Mouse (Mus musculus) MEL (cell line): Measurements from ENCODE around the gene Akap13. TPM values are rescaled to one million over a fixed set of nuclear protein-coding genes. Genes with fewer than 3 reads are reported as not detected.

Source experiments
- DNase-seq: peaks from one replicate; pipeline ENCODE4 v3.0.0; 2011; ENCODE audit warnings: low read depth, low spot score
- H3K27ac ChIP-seq: 2 replicates; pipeline ENCODE4 v1.5.1; 2012; ENCODE audit warnings: low read depth, mild to moderate bottlenecking, control low read depth, low read length, moderate library complexity; ENCODE audit not compliant: control insufficient read depth
- H3K27me3 ChIP-seq, 2 experiments: fragments of 150-350 bp in 1 of 2; sonication (generic) in 1 of 2; 2 replicates each; pipeline ENCODE4 v1.6.1; 2012; ENCODE audit warnings: low read length in 2 of 2, mild to moderate bottlenecking in 2 of 2, improper control_type of control experiment in 1 of 2, moderate library complexity in 1 of 2; ENCODE audit not compliant: insufficient read depth in 2 of 2, control insufficient read depth in 1 of 2
- H3K36me3 ChIP-seq, 2 experiments: 2 replicates each; pipeline ENCODE4 v1.6.1; 2012 to 2014; ENCODE audit warnings: low read length in 2 of 2, improper control_type of control experiment in 1 of 2, inconsistent platforms in 1 of 2, mild to moderate bottlenecking in 1 of 2; ENCODE audit not compliant: insufficient read depth in 2 of 2, control insufficient read depth in 1 of 2
- H3K4me1 ChIP-seq, 2 experiments: fragments of 150-350 bp in 1 of 2; sonication (generic) in 1 of 2; 2 replicates each; pipeline ENCODE4 v1.6.1; 2012; ENCODE audit warnings: low read length in 2 of 2, improper control_type of control experiment in 1 of 2, mild to moderate bottlenecking in 1 of 2; ENCODE audit not compliant: insufficient read depth in 2 of 2, control insufficient read depth in 1 of 2
- H3K4me3 ChIP-seq, 2 experiments: fragments of 150-350 bp in 1 of 2; sonication (generic) in 1 of 2; 2 replicates each; pipeline ENCODE4 v1.5.1; 2012; ENCODE audit warnings: low read depth in 2 of 2, low read length in 2 of 2, mild to moderate bottlenecking in 2 of 2, moderate library complexity in 2 of 2, control low read depth in 1 of 2, improper control_type of control experiment in 1 of 2; ENCODE audit not compliant: control insufficient read depth in 1 of 2, insufficient read depth in 1 of 2
- H3K79me2 ChIP-seq: 2 replicates; pipeline ENCODE4 v1.6.1; 2012; ENCODE audit warnings: mild to moderate bottlenecking, low read length, moderate library complexity; ENCODE audit not compliant: control insufficient read depth, poor library complexity, insufficient read depth
- H3K9ac ChIP-seq: 2 replicates; pipeline ENCODE4 v1.6.1; 2012; ENCODE audit warnings: low read depth, mild to moderate bottlenecking, control low read depth, low read length, moderate library complexity; ENCODE audit not compliant: control insufficient read depth, poor library complexity, severe bottlenecking
- H3K9me3 ChIP-seq: fragments of 150-350 bp; sonication (generic); replicated peaks from 2 replicates; pipeline ENCODE4 v1.6.1; 2012; ENCODE audit warnings: mild to moderate bottlenecking, low read length, improper control_type of control experiment, moderate library complexity; ENCODE audit not compliant: insufficient read depth
- CHD2 ChIP-seq: IDR thresholded peaks from 2 replicates; pipeline ENCODE4 v1.6.1; 2011; ENCODE audit warnings: low read length, improper control_type of control experiment
- E2F4 ChIP-seq: IDR thresholded peaks from 2 replicates; pipeline ENCODE4 v1.6.1; 2011; ENCODE audit warnings: low read depth, low read length, improper control_type of control experiment, borderline replicate concordance
- EP300 ChIP-seq, 2 experiments: IDR thresholded peaks; 2 replicates each; pipeline ENCODE4 v1.6.1; 2011; ENCODE audit warnings: improper control_type of control experiment in 2 of 2, low read length in 2 of 2, low read depth in 1 of 2, mild to moderate bottlenecking in 1 of 2
- ETS1 ChIP-seq: IDR thresholded peaks from 2 replicates; pipeline ENCODE4 v1.6.1; 2012; ENCODE audit warnings: low read depth, mild to moderate bottlenecking, inconsistent platforms, low read length, improper control_type of control experiment, moderate library complexity
- GATA1 ChIP-seq: IDR thresholded peaks from 2 replicates; pipeline ENCODE4 v1.6.1; 2011; ENCODE audit warnings: low read depth, low read length, improper control_type of control experiment
- HCFC1 ChIP-seq: IDR thresholded peaks from 2 replicates; pipeline ENCODE4 v1.6.1; 2012; ENCODE audit warnings: low read depth, mild to moderate bottlenecking, inconsistent platforms, low read length, improper control_type of control experiment, moderate library complexity
- MAZ ChIP-seq: IDR thresholded peaks from 2 replicates; pipeline ENCODE4 v1.6.1; 2012; ENCODE audit warnings: low read depth, mild to moderate bottlenecking, inconsistent platforms, low read length, improper control_type of control experiment
- MEF2A ChIP-seq: IDR thresholded peaks from 2 replicates; pipeline ENCODE4 v1.6.1; 2014; ENCODE audit warnings: low read depth, mild to moderate bottlenecking, inconsistent platforms, low read length, improper control_type of control experiment; ENCODE audit not compliant: poor library complexity, insufficient replicate concordance, severe bottlenecking; ENCODE audit errors: extremely low read depth
- MXI1 ChIP-seq: IDR thresholded peaks from 2 replicates; pipeline ENCODE4 v1.6.1; 2011; ENCODE audit warnings: mild to moderate bottlenecking, low read depth, low read length, improper control_type of control experiment
- MYC ChIP-seq: IDR thresholded peaks from 2 replicates; pipeline ENCODE4 v1.6.1; 2011; ENCODE audit warnings: low read depth, mild to moderate bottlenecking, low read length, improper control_type of control experiment, moderate library complexity
- NELFE ChIP-seq: IDR thresholded peaks from 2 replicates; pipeline ENCODE4 v1.6.1; 2011; ENCODE audit warnings: low read depth, low read length, improper control_type of control experiment
- NRF1 ChIP-seq: IDR thresholded peaks from 2 replicates; pipeline ENCODE4 v1.6.1; 2014; ENCODE audit warnings: low read depth, mild to moderate bottlenecking, inconsistent platforms, low read length, improper control_type of control experiment, moderate library complexity; ENCODE audit not compliant: poor library complexity, insufficient read depth, severe bottlenecking
- RCOR1 ChIP-seq: IDR thresholded peaks from 2 replicates; pipeline ENCODE4 v1.6.1; 2012; ENCODE audit warnings: low read depth, mild to moderate bottlenecking, inconsistent platforms, low read length, improper control_type of control experiment
- SIN3A ChIP-seq: IDR thresholded peaks from 2 replicates; pipeline ENCODE4 v1.6.1; 2012; ENCODE audit warnings: low read length, improper control_type of control experiment, inconsistent platforms
- SMC3 ChIP-seq: IDR thresholded peaks from 2 replicates; pipeline ENCODE4 v1.6.1; 2011; ENCODE audit warnings: low read depth, low read length, improper control_type of control experiment
- TAL1 ChIP-seq: IDR thresholded peaks from 2 replicates; pipeline ENCODE4 v1.6.1; 2012; ENCODE audit warnings: mild to moderate bottlenecking, inconsistent platforms, low read length, moderate library complexity, mixed read lengths
- TBP ChIP-seq: IDR thresholded peaks from 2 replicates; pipeline ENCODE4 v1.8.0; 2011; ENCODE audit warnings: low read depth, low read length, improper control_type of control experiment
- TCF12 ChIP-seq: IDR thresholded peaks from 2 replicates; pipeline ENCODE4 v1.6.1; 2014; ENCODE audit warnings: low read depth, mild to moderate bottlenecking, inconsistent platforms, low read length, improper control_type of control experiment, moderate library complexity
- ZC3H11A ChIP-seq: IDR thresholded peaks from 2 replicates; pipeline ENCODE4 v1.6.1; 2012; ENCODE audit warnings: low read depth, mild to moderate bottlenecking, inconsistent platforms, low read length, improper control_type of control experiment
- ZMIZ1 ChIP-seq: IDR thresholded peaks from 2 replicates; pipeline ENCODE4 v1.6.1; 2012; ENCODE audit warnings: low read depth, mild to moderate bottlenecking, inconsistent platforms, low read length, improper control_type of control experiment, moderate library complexity
- ZNF384 ChIP-seq: IDR thresholded peaks from 2 replicates; pipeline ENCODE4 v1.6.1; 2012; ENCODE audit warnings: low read depth, mild to moderate bottlenecking, inconsistent platforms, low read length, improper control_type of control experiment
- polyA plus RNA-seq, 2 experiments: library from polyadenylated mRNA; stranded (reverse) in 1 of 2; unstranded in 1 of 2; fragments of >175 nt in 1 of 2; fragments of >200 nt in 1 of 2; gene quantifications; 2 replicates each; pipeline versions ENCODE4 v1.2.1 to v1.2.4; 2012; ENCODE audit warnings: low replicate concordance in 2 of 2, low read depth in 1 of 2; ENCODE audit not compliant: insufficient read length in 2 of 2, insufficient read depth in 1 of 2, missing spikeins in 1 of 2
- total RNA-seq: library from RNA; depleted of rRNA; stranded (reverse); fragments of 300-350 nt; gene quantifications from 2 replicates; pipeline ENCODE4 v1.2.3, GENCODE M21; 2012

The Akap13 gene
- total and polyA plus RNA-seq, 3 experiments, result 4.1 to 4.5 TPM; not detected in 1

DNA sequence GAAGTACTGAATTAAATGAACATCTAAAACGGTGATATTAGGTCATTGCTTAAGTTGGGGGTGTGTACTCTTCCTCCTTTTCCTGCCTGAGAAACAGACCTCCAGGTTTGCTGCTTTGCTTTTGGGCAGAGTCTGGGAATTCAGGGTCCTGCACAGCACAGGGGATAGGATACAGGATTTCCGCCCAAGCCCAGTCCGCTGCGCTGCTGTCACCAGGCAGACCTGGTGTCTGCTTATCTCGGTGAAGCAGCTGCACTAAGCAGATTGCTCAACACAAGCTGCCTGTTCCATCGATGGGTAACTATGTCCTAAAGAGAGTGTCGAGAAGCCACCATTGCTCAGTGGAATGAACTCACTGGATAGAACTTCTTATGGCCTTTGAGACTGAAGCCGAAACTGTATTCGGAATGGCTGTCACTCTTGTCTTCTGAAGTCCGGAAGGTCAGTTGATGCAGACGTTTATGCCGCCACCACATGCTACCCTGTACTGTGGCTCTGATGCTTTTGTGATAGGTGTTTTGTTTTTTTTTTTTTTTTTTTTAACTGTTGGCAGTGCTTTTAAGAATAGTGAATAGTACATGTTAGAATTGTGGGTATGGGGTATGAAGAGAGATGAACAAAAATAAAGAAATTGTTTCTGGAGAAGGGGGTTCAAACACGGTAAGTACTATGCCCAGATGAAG is 156.8 kb downstream of the Akap13 start:
- no peaks in the 10 kb centered on the region for H3K27me3 ChIP-seq
- peaks cover 11 to 13% of the 10 kb centered on the region in 2 experiments for H3K4me1 ChIP-seq
- H3K9ac ChIP-seq, result peak overlapping the region; percentile 41
- DNase-seq, result peak; percentile 91
- H3K4me3 ChIP-seq, result peak overlapping the region; percentile 49 to 60
- H3K27ac ChIP-seq, result peak overlapping the region; percentile 70
- no peaks in the 10 kb centered on the region for H3K9me3 ChIP-seq
- peaks cover 0 to 13% of the 10 kb centered on the region in 2 experiments; a peak in 2 of 4 replicates for H3K36me3 ChIP-seq
- TF ChIP-seq TBP (peak; percentile 45; the same call in 1 of the 2 replicates), ETS1 (peak; percentile 93), ZC3H11A (no peak), EP300 (IDR thresholded peaks at IDR 0.05; ENCODE audit: low read depth in 1 of 2, low read length in 2 of 2) (peak; percentile 92 to 95), TCF12 (peak; percentile 98), CHD2 (no peak), RCOR1 (peak; percentile 83), TAL1 (peak; percentile 100), MXI1 (peak; percentile 19; the same call in 1 of the 2 replicates), ZNF384 (peak; percentile 62), SIN3A (peak; percentile 75), GATA1 (peak; percentile 96), SMC3 (0 out of 2 replicates have a peak, but pooled peaks have one; percentile 12), NRF1 (no peak)
- no peaks in the 10 kb centered on the region for H3K79me2 ChIP-seq

GRCm38 (mm10) chr7:75612683-75613053 is 157.3 kb downstream of the Akap13 start:
- TF ChIP-seq ZMIZ1, result no peak
- no peak for TF ChIP-seq NELFE
- TF ChIP-seq HCFC1, result no peak
- no peak for TF ChIP-seq MYC
- TF ChIP-seq MEF2A, result no peak
- TF ChIP-seq MAZ, result no peak
- TF ChIP-seq E2F4, result no peak
- TF ChIP-seq, all 39 proteins: peak for 0
- peaks cover 0 to 13% of the 10 kb centered on the region in 2 experiments; a peak in 2 of 4 replicates for H3K36me3 ChIP-seq
- H3K27ac ChIP-seq, result peak overlapping the region; percentile 70

More at GRCm38 (mm10) chr7:75612683-75613053, 157.3 kb downstream of the Akap13 start:
- H3K9me3 ChIP-seq, result no peaks in the 10 kb centered on the region
- peaks cover 11 to 13% of the 10 kb centered on the region in 2 experiments for H3K4me1 ChIP-seq
- H3K27me3 ChIP-seq, result no peaks in the 10 kb centered on the region
- peak overlapping the region; percentile 10 to 60 for H3K4me3 ChIP-seq
- peak overlapping the region; percentile 41 for H3K9ac ChIP-seq
- no peak for DNase-seq
- no peaks in the 10 kb centered on the region for H3K79me2 ChIP-seq
